Mouse (Mus musculus) lung, postnatal 0 days (tissue): ENCODE measurements at regions not wholly inside any gene's neighbourhood (a gene's known extent, or its start where the extent isn't known, plus 50 kb on each side); places are given as distances from the start of the nearest gene placed in this dataset.

Source experiments
- CTCF ChIP-seq: IDR thresholded peaks from 2 replicates; pipeline ENCODE4 v1.5.1; 2016; ENCODE audit warnings: antibody characterized with exemption, mild to moderate bottlenecking
- EP300 ChIP-seq: IDR thresholded peaks from 2 replicates; pipeline ENCODE4 v1.6.1; 2016; ENCODE audit warnings: antibody characterized with exemption, mild to moderate bottlenecking, control low read depth

DNA sequence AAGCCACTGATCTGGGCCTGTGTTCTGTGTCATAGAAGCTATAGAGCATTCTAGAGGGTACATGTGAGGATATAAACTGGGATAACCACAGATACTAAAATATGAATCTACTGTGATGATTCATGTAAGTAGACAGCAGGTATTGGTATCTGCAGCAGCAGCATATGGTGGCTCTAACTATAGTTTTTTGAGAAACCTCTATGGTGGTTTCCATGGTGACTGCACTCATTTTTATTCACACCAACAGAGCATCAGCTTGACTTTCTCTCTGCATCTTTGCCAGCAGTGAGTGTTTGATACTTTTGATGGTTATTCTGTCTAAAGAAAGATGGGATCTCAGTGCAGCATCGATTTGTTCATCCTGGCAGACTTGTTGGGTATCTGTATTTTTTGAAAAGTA is 126.8 kb downstream of the Casp12 start:
- no peak for TF ChIP-seq EP300
- no peak for TF ChIP-seq CTCF
